Mouse (Mus musculus): ENCODE measurements around the gene Timm10. TPM values are rescaled to one million over a fixed set of nuclear protein-coding genes. Genes with fewer than 3 reads are reported as not detected.

Timm10 gene
- polyA plus RNA-seq, 1 experiment, result 62.7 TPM

DNA sequence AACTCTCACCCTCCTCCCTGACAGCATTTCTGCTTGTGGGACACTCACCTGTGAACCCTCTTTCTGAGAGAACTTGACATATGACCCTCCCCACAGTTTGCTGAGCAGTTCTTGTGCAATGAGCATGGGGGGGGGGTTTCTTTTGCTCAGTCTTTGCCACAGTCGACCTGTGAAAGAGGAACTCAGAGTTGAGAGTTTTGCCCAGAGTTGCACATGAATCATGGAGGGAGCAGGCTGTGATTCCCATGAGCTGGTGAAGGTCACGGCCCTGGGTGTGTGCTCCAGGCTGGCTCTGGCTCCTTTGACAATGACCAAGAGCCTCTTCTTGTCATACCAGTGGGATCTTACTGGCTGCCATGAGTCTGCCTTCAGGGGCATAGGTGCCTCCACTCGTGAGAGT lies 35.4 kb downstream of the Timm10 start:
- TF ChIP-seq CTCF (IDR thresholded peaks at IDR 0.05; ENCODE audit: borderline replicate concordance, extremely low read depth, insufficient read depth, insufficient read length) (no peak), POLR2A (IDR thresholded peaks at IDR 0.05; ENCODE audit: borderline replicate concordance, extremely low read depth, insufficient read depth, insufficient read length, poor library complexity, severe bottlenecking) (no peak)
- no peak for DNase-seq (ENCODE audit: low read depth)

DNA sequence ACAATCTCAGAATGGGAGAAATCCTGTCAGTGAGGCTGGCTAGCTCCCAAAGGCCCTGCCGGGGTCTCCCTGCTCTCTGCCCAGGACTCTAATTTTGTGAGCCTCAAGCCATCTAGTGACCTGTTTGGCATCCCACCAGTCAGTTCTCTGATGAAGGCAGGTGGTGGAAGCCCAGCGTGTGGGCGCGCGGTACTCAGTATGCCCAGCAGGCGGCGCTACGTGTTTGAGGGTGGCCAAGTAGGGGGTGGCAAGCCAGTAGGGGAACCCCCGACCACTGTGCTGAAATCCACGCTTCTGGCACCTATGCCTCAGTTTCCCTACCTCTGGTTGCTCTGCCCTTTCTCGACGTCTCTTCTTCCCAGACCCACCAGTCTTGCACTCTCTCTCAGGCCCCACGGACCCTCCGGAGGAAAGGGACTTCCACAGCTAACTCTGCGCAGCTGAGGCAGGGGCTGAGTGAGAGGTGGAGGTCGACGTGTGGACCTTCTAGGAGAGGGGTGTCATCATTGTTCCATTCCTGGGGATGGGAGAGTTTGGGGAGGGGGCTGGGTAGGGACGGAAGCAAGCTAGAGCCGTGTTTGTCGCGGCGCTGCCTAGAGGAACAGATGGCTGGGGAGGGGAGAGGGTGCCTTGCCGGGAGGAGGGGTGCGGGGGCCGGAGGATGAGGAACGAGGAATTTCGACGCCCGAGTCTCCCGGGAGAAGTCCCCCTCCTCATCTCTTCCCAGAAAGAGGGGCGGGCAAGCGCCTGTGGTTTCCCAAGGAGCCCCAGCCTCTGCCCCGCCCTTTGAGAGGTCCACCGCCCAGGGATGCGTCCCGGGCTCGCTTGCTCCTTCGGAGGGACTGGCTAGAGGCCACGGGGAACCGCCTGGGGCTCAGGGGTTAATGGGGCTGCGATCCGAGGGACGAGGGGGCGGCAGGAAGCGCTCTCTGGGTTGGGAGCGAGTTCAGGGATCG lies 39.1 kb downstream of the Timm10 start:
- DNase-seq (ENCODE audit: low read depth), result peak; percentile 85
- TF ChIP-seq CTCF (IDR thresholded peaks at IDR 0.05; ENCODE audit: borderline replicate concordance, extremely low read depth, insufficient read depth, insufficient read length) (peak; percentile 77), POLR2A (IDR thresholded peaks at IDR 0.05; ENCODE audit: borderline replicate concordance, extremely low read depth, insufficient read depth, insufficient read length, poor library complexity, severe bottlenecking) (no peak)

DNA sequence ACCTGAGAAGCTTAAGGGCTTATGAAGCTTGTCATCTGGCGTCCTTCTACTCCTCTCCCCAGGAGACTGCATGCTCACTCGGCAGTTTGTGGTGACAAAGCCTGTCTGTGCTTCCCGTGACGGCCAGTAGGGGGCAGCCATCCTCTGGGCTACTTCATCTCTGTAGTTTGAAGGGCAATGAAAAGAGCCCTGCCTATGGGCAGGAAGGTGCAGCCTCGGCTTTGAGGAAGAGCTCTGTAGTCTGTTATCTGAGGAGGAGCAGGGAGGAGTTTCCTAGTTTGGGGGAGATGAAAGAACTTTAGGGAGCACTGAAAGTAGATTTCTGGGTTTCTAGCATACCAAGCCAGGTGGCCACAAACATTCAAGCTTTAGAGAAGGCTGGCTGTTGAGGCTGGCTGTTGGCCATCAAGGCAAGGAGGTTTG lies 41.7 kb downstream of the Timm10 start:
- no peak for TF ChIP-seq POLR2A (IDR thresholded peaks at IDR 0.05; ENCODE audit: borderline replicate concordance, extremely low read depth, insufficient read depth, insufficient read length, poor library complexity, severe bottlenecking)
- peak; percentile 80 for TF ChIP-seq CTCF (IDR thresholded peaks at IDR 0.05; ENCODE audit: borderline replicate concordance, extremely low read depth, insufficient read depth, insufficient read length)
- peak; percentile 70 for DNase-seq (ENCODE audit: low read depth)

DNA sequence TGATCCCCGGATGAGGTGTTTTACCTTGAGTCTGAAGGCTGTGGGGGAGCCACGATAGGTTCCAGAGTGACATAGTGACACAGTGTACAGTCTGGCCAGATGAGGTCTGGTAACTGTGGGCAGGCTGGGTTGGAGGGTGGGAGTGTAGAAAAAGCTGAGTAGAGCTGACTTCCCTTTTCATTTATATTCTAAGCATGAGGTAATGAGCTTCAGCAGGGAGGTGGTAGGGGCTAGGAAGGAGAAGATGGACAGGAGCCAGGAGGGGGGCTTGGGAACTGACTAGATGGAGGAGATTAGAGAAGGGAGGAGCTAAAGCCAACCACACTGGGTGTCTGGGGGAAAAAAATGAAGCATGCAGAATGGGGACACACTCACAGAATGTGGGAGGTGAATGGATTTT lies 42.2 kb downstream of the Timm10 start:
- DNase-seq (ENCODE audit: low read depth), result peak; percentile 81
- TF ChIP-seq CTCF (IDR thresholded peaks at IDR 0.05; ENCODE audit: borderline replicate concordance, extremely low read depth, insufficient read depth, insufficient read length), result no peak
- TF ChIP-seq POLR2A (IDR thresholded peaks at IDR 0.05; ENCODE audit: borderline replicate concordance, extremely low read depth, insufficient read depth, insufficient read length, poor library complexity, severe bottlenecking), result no peak

DNA sequence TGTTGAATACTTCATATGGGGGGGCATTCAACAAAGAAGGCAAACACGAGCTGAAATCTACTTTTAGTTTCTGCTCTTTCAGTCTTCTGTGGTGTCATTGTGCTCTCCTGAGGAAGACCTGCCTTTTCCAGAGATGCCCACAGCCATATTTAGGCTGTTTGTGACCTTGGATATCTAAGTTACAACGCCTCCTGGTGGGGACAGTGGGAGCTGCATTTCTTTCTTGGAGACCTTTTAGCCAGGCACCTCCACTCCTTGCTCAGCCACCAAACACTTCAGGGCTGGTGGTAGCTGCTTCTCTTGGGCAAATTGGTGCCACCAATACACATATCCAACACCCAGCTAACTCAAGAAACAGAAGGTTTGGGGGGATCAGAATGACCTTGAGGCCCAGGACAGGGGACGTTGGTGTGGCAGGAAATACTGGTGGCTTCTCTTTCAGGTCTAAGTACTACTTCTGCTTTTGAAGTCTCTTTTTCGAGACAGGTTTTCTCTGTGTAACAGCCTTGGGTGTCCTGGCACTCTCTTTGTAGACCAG lies 43.9 kb downstream of the Timm10 start:
- no peak for DNase-seq (ENCODE audit: low read depth)
- TF ChIP-seq CTCF (IDR thresholded peaks at IDR 0.05; ENCODE audit: borderline replicate concordance, extremely low read depth, insufficient read depth, insufficient read length) (peak; percentile 27; the same call in 1 of the 2 replicates), POLR2A (IDR thresholded peaks at IDR 0.05; ENCODE audit: borderline replicate concordance, extremely low read depth, insufficient read depth, insufficient read length, poor library complexity, severe bottlenecking) (no peak)

DNA sequence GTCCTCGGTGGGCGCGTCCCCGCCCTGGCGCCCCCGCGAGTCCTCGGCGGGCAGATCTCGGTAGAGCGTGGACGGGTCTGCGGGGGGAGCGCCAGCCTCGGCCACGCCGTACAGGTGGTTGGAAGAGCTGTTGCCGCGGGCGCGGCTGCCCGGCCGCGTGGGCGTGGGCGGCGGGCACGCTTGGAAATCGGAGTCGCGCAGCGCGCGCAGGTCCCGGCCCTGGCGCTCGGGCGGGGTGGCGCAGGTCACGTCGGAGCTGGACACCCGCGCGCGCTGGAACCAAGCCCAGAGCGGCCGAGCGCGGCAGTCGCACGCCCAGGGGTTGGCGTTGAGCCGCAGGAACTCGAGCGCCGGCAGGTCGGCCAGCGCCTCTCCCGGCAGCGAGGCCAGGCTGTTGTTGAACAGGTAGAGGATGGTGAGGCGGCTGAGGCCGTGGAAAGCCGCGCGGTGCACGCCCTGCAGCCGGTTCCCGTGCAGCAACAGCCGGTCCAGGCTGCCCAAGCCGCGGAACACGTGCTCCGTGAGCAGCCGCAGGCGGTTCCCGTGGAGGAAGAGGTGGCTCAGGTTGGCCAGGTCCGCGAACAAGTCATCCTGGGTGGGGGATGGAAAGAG lies 45.4 kb downstream of the Timm10 start:
- no peak for DNase-seq (ENCODE audit: low read depth)
- TF ChIP-seq POLR2A (IDR thresholded peaks at IDR 0.05; ENCODE audit: borderline replicate concordance, extremely low read depth, insufficient read depth, insufficient read length, poor library complexity, severe bottlenecking) (no peak), CTCF (IDR thresholded peaks at IDR 0.05; ENCODE audit: borderline replicate concordance, extremely low read depth, insufficient read depth, insufficient read length) (no peak)

DNA sequence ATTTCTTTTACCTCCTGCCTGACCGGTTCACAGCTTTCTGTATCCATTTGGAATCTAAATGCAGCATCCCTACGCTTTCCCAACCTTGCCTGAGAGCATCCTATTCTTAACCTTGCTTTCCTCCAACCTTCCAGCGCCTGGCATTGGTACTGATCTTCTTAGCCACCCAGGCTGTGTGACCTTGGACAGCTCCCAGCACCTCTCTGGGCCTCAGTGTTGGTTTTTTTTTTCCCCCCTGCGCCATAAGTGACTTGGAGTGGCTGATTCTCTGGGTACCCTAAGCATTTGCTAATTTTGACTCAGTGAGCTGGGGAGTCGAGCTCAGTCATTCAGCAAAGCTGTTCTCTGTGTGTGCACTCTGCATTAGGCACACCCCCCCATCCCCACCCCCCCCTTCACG lies 49.0 kb downstream of the Timm10 start:
- DNase-seq (ENCODE audit: low read depth), result no peak
- TF ChIP-seq POLR2A (IDR thresholded peaks at IDR 0.05; ENCODE audit: borderline replicate concordance, extremely low read depth, insufficient read depth, insufficient read length, poor library complexity, severe bottlenecking) (no peak), CTCF (IDR thresholded peaks at IDR 0.05; ENCODE audit: borderline replicate concordance, extremely low read depth, insufficient read depth, insufficient read length) (no peak)

Other genes starting within 250 kb of the Timm10 start
- 78.6 and 86.7 TPM in 2 replicates for gene Ctnnd1, start 176.2 kb upstream of the Timm10 start, polyA plus RNA-seq (2012; rRNA removed)
- not detected in 2 replicates for gene Btbd18, start 167.9 kb upstream of the Timm10 start, polyA plus RNA-seq (2012; rRNA removed)
- 193 and 319 TPM in 2 replicates for gene Selenoh, start 156.2 kb upstream of the Timm10 start, polyA plus RNA-seq (2012; rRNA removed)
- 0.03 TPM in 1 of 2 replicates, not detected in the other for gene Gm28635, start 149.0 kb upstream of the Timm10 start, polyA plus RNA-seq (2012; rRNA removed)
- gene Med19, start 148.6 kb upstream of the Timm10 start, polyA plus RNA-seq (2012; rRNA removed), result 33.6 and 40.1 TPM in 2 replicates
- gene Tmx2, start 147.9 kb upstream of the Timm10 start, polyA plus RNA-seq (2012; rRNA removed), result 129 and 170 TPM in 2 replicates
- 34.8 and 35.4 TPM in 2 replicates for gene Zdhhc5, start 111.8 kb upstream of the Timm10 start, polyA plus RNA-seq (2012; rRNA removed)
- 15.8 and 21.4 TPM in 2 replicates for gene Clp1, start 99.6 kb upstream of the Timm10 start, polyA plus RNA-seq (2012; rRNA removed)
- 41.7 and 61.5 TPM in 2 replicates for gene Ypel4, start 92.9 kb upstream of the Timm10 start, polyA plus RNA-seq (2012; rRNA removed)
- gene Gm19426, start 83.3 kb upstream of the Timm10 start, polyA plus RNA-seq (2012; rRNA removed), result 6.8 and 7.6 TPM in 2 replicates
- gene Serping1, start 51.6 kb upstream of the Timm10 start, polyA plus RNA-seq (2012; rRNA removed), result 22.5 and 29.6 TPM in 2 replicates
- gene Ube2l6, start 28.2 kb upstream of the Timm10 start, polyA plus RNA-seq (2012; rRNA removed), result 12.2 and 13.8 TPM in 2 replicates
- gene Smtnl1, start 4.3 kb upstream of the Timm10 start, polyA plus RNA-seq (2012; rRNA removed), result not detected in 2 replicates
- 3.4 and 5.9 TPM in 2 replicates for gene Slc43a1, start 11.9 kb downstream of the Timm10 start, polyA plus RNA-seq (2012; rRNA removed)
- 18.3 and 32.2 TPM in 2 replicates for gene Rtn4rl2, start 59.7 kb downstream of the Timm10 start, polyA plus RNA-seq (2012; rRNA removed)
- 10.1 and 10.6 TPM in 2 replicates for gene Slc43a3, start 109.6 kb downstream of the Timm10 start, polyA plus RNA-seq (2012; rRNA removed)
- 0.14 and 0.16 TPM in 2 replicates for gene Prg2, start 153.5 kb downstream of the Timm10 start, polyA plus RNA-seq (2012; rRNA removed)
- gene Prg3, start 161.2 kb downstream of the Timm10 start, polyA plus RNA-seq (2012; rRNA removed), result not detected in 2 replicates
- 191 and 223 TPM in 2 replicates for gene Ssrp1, start 210.2 kb downstream of the Timm10 start, polyA plus RNA-seq (2012; rRNA removed)
- gene P2rx3, start 210.5 kb downstream of the Timm10 start, polyA plus RNA-seq (2012; rRNA removed), result 2.1 and 6.1 TPM in 2 replicates
- gene Tnks1bp1, start 221.0 kb downstream of the Timm10 start, polyA plus RNA-seq (2012; rRNA removed), result 44.0 and 57.0 TPM in 2 replicates

Data from brain, embryonic 14.5 days (tissue).